Mouse (Mus musculus): ENCODE data around the gene Grid1.

DNA sequence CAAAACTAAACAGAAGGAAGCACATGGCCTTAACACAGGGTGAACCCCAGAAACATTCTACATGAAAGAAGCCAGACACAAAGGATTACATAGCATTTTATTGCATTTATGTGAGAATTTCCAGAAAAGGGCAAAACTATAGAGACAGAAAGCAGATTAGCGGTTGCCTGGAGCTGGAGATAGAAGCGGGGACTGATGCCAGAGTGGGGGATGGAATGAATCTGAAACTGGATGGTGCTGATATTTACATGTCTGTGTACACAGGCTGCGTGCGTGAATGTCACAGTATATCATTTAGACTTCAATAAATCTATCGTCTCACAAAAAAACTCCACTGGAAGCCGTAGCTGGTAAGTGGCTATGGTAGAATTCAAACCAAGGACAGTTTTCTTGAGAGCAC is 96.4 kb downstream of the Grid1 start:
- TF ChIP-seq CTCF (IDR thresholded peaks at IDR 0.05; ENCODE audit: insufficient read depth, low read depth, low read length): no peak
- no peak for TF ChIP-seq POLR2A (IDR thresholded peaks at IDR 0.05; ENCODE audit: insufficient read depth, low read depth, low read length)
